Mouse (Mus musculus): Measurements from ENCODE around the gene St6gal1. TPM values are rescaled to one million over a fixed set of nuclear protein-coding genes. Genes with fewer than 3 reads are reported as not detected.

The St6gal1 gene
- polyA plus RNA-seq, 1 experiment = 8.7 TPM

GRCm38 (mm10) chr16:23322453-23322852 is 97.9 kb downstream of the St6gal1 start:
- TF ChIP-seq CTCF (IDR thresholded peaks at IDR 0.05; ENCODE audit: control insufficient read depth, insufficient read depth, low read length) (no peak), POLR2A (IDR thresholded peaks at IDR 0.05; ENCODE audit: borderline replicate concordance, control insufficient read depth, low read depth, low read length) (no peak)
- no peaks in the 10 kb centered on the region; the same call in 1 of the 2 replicates for H3K4me1 ChIP-seq (ENCODE audit: control insufficient read depth, insufficient read depth, low read length)
- H3K4me3 ChIP-seq (replicated peaks; ENCODE audit: control insufficient read depth, low read depth, low read length) = no peak overlapping the region
- no peak overlapping the region for H3K27ac ChIP-seq (ENCODE audit: control insufficient read depth, insufficient read depth, low read depth, low read length, poor library complexity)

DNA sequence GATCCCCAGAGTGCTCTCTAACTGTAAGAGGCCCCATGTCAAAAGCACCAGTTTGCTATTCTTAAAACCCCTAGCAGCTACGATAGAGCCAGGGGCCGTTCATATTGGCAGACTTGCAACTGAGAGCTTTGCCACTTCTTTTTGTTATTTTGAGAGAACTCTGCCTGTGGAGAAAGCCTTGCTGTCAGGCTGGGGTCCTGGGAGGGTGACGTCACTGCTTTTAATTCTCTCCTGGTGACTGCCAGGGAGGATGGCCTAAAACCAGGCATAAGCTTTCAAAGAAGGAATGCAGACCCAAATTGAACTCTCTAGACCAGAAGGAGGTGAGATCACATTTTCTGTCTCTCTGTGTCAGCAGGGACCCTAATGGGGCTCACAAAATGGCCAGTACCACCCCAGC is 99.4 kb downstream of the St6gal1 start:
- 84% methylated on average over 3 of the region's 3 CpGs for WGBS
- H3K4me1 ChIP-seq (ENCODE audit: control insufficient read depth, insufficient read depth, low read length) = no peaks in the 10 kb centered on the region; the same call in 1 of the 2 replicates
- TF ChIP-seq POLR2A (IDR thresholded peaks at IDR 0.05; ENCODE audit: borderline replicate concordance, control insufficient read depth, low read depth, low read length) = no peak
- TF ChIP-seq CTCF (IDR thresholded peaks at IDR 0.05; ENCODE audit: control insufficient read depth, insufficient read depth, low read length) = no peak
- H3K27ac ChIP-seq (ENCODE audit: control insufficient read depth, insufficient read depth, low read depth, low read length, poor library complexity) = no peak overlapping the region
- H3K4me3 ChIP-seq (replicated peaks; ENCODE audit: control insufficient read depth, low read depth, low read length) = no peak overlapping the region

- H3K4me3 ChIP-seq (replicated peaks; ENCODE audit: control insufficient read depth, low read depth, low read length) = no peak overlapping the region
- H3K4me1 ChIP-seq (ENCODE audit: control insufficient read depth, insufficient read depth, low read length) = no peaks in the 10 kb centered on the region; the same call in 1 of the 2 replicates
- 68% methylated on average over 6 of the region's 6 CpGs for WGBS
- H3K27ac ChIP-seq (ENCODE audit: control insufficient read depth, insufficient read depth, low read depth, low read length, poor library complexity) = no peak overlapping the region
- TF ChIP-seq CTCF (IDR thresholded peaks at IDR 0.05; ENCODE audit: control insufficient read depth, insufficient read depth, low read length) (no peak), POLR2A (IDR thresholded peaks at IDR 0.05; ENCODE audit: borderline replicate concordance, control insufficient read depth, low read depth, low read length) (no peak)
Measured at GRCm38 (mm10) chr16:23324867-23325650, 100.5 kb downstream of the St6gal1 start.

- H3K4me1 ChIP-seq (ENCODE audit: control insufficient read depth, insufficient read depth, low read length) = no peaks in the 10 kb centered on the region; the same call in 1 of the 2 replicates
- H3K27ac ChIP-seq (ENCODE audit: control insufficient read depth, insufficient read depth, low read depth, low read length, poor library complexity) = no peak overlapping the region
- TF ChIP-seq CTCF (IDR thresholded peaks at IDR 0.05; ENCODE audit: control insufficient read depth, insufficient read depth, low read length) (no peak), POLR2A (IDR thresholded peaks at IDR 0.05; ENCODE audit: borderline replicate concordance, control insufficient read depth, low read depth, low read length) (no peak)
- H3K4me3 ChIP-seq (replicated peaks; ENCODE audit: control insufficient read depth, low read depth, low read length) = no peak overlapping the region
- WGBS = 74% methylated on average over 6 of the region's 6 CpGs
Measured at GRCm38 (mm10) chr16:23326664-23327063, 102.1 kb downstream of the St6gal1 start.

- TF ChIP-seq CTCF (IDR thresholded peaks at IDR 0.05; ENCODE audit: control insufficient read depth, insufficient read depth, low read length) (no peak), POLR2A (IDR thresholded peaks at IDR 0.05; ENCODE audit: borderline replicate concordance, control insufficient read depth, low read depth, low read length) (no peak)
- Histone ChIP-seq H3K4me3 (replicated peaks; ENCODE audit: control insufficient read depth, low read depth, low read length) (no peak overlapping the region), H3K4me1 (ENCODE audit: control insufficient read depth, insufficient read depth, low read length) (no peaks in the 10 kb centered on the region), H3K27ac (ENCODE audit: control insufficient read depth, insufficient read depth, low read depth, low read length, poor library complexity) (no peak overlapping the region)
- 79% methylated on average over 7 of the region's 7 CpGs for WGBS
Measured at GRCm38 (mm10) chr16:23327266-23327665, 102.7 kb downstream of the St6gal1 start.

- 40% methylated on average over 7 of the region's 7 CpGs for WGBS
Measured at GRCm38 (mm10) chr16:23328201-23328600, 103.7 kb downstream of the St6gal1 start.

GRCm38 (mm10) chr16:23332136-23332535 is 107.6 kb downstream of the St6gal1 start:
- H3K4me3 ChIP-seq (replicated peaks; ENCODE audit: control insufficient read depth, low read depth, low read length) = no peak overlapping the region
- H3K4me1 ChIP-seq (ENCODE audit: control insufficient read depth, insufficient read depth, low read length) = no peaks in the 10 kb centered on the region
- no peak overlapping the region for H3K27ac ChIP-seq (ENCODE audit: control insufficient read depth, insufficient read depth, low read depth, low read length, poor library complexity)
- 48% methylated on average over 2 of the region's 2 CpGs for WGBS
- TF ChIP-seq CTCF (IDR thresholded peaks at IDR 0.05; ENCODE audit: control insufficient read depth, insufficient read depth, low read length) (no peak), POLR2A (IDR thresholded peaks at IDR 0.05; ENCODE audit: borderline replicate concordance, control insufficient read depth, low read depth, low read length) (no peak)

More at GRCm38 (mm10) chr16:23328201-23328600, 103.7 kb downstream of the St6gal1 start:
- Histone ChIP-seq H3K27ac (ENCODE audit: control insufficient read depth, insufficient read depth, low read depth, low read length, poor library complexity) (no peak overlapping the region), H3K4me3 (replicated peaks; ENCODE audit: control insufficient read depth, low read depth, low read length) (no peak overlapping the region), H3K4me1 (ENCODE audit: control insufficient read depth, insufficient read depth, low read length) (no peaks in the 10 kb centered on the region)
- TF ChIP-seq POLR2A (IDR thresholded peaks at IDR 0.05; ENCODE audit: borderline replicate concordance, control insufficient read depth, low read depth, low read length) (no peak), CTCF (IDR thresholded peaks at IDR 0.05; ENCODE audit: control insufficient read depth, insufficient read depth, low read length) (no peak)

DNA sequence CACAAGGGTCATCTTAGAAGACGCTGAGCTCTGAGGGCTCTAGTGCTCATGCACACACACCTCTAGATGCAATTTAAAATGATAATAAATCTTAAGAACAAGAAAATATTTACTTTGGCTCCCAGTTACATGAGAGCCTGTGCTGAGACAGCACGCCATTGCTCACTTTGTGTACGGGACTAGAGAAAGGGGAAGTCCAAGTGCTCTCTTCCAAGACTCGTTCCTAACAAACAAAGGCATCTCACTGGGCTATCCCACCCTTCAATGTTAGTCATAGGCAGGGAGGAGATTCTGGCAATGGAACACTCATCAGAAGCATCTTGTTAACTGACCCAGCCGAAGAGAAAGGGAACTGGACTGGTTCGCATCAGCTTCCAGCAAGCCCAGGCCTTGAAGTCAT is 108.1 kb downstream of the St6gal1 start:
- H3K4me3 ChIP-seq (replicated peaks; ENCODE audit: control insufficient read depth, low read depth, low read length) = no peak overlapping the region
- TF ChIP-seq CTCF (IDR thresholded peaks at IDR 0.05; ENCODE audit: control insufficient read depth, insufficient read depth, low read length) (no peak), POLR2A (IDR thresholded peaks at IDR 0.05; ENCODE audit: borderline replicate concordance, control insufficient read depth, low read depth, low read length) (no peak)
- H3K4me1 ChIP-seq (ENCODE audit: control insufficient read depth, insufficient read depth, low read length) = no peaks in the 10 kb centered on the region
- WGBS = 60% methylated on average over 6 of the region's 6 CpGs
- no peak overlapping the region for H3K27ac ChIP-seq (ENCODE audit: control insufficient read depth, insufficient read depth, low read depth, low read length, poor library complexity)

Measured in bone marrow, adult 2 months (tissue).